Mouse (Mus musculus): ENCODE measurements around the gene Lipa.

The Lipa gene

DNA sequence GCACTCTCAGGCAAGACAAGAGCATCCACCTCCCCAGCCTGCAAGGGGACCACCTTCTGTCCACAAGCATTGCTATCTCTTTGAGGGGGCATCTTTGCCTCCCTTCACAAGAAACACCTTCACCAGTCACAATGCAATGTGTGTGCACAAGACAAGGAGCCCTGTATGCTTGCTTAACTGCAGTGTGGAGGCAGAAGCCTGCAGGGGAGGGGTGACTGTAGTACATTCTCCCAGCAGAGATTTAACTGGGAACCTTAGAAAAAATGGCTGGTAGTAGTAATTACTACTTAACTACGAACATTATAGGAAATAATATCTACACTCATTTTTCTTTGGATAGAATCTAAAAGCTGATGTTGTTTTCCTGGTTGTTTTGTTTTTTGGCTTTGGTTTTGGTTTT lies 5.3 kb downstream of the Lipa start:
- DNase-seq = no peak

DNA sequence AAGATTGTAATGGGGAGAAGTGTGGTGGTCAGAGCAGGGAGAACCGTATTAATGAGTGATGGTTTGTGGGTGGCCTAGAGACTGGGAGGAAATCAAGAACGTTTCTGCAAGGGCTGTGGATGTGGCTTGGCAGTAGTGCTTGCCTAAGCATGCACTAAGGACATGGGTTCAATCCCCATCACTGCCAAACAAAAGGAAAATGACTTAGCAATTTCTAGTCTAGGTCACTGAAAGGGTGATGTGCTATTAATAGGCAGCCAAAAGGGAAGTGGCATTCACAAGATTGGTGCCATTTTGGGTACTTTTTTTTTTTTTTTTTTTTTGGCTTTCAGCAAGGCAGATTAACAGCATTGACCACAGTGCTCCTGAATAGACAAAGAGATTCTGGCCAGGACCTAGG lies 5.9 kb downstream of the Lipa start:
- no peak for DNase-seq

DNA sequence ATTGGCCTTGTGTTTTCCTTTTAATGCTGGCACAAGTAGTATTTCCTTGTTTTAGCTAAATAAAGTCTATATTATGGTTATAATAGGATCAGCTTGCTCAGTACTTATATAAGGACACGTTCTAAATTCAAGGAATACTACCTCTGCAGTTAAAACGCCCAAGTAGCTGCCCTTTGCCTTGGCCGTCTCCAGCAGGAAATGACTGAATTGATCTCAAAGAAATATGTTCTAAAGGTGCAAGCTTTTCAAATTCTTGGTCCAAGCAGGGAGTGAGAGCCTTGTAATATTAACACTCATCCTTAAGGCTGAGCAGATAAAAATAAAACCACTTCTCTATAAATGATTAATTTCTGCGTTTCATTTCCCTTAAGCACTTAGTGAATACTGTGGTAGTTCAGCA lies 7.2 kb downstream of the Lipa start:
- no peak for DNase-seq

DNA sequence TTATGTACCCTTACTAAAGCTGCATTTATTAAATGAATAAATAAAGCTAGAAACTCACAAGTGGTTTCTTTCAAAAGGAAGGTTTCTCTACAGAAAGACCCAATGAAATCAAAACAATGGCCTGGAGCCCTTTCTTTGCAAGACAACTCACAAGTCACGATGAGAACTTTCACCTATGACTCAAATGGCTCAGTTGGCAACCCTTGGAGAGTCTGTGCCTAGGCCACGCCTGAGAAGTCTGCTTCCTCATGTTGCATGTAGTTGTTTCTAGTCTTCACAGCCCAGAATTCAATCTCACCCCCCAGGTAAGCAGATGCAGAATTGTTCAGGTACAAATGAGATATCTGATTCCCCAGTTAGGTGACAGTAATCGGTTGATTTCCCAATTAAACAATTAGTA lies 7.6 kb downstream of the Lipa start:
- no peak for DNase-seq

DNA sequence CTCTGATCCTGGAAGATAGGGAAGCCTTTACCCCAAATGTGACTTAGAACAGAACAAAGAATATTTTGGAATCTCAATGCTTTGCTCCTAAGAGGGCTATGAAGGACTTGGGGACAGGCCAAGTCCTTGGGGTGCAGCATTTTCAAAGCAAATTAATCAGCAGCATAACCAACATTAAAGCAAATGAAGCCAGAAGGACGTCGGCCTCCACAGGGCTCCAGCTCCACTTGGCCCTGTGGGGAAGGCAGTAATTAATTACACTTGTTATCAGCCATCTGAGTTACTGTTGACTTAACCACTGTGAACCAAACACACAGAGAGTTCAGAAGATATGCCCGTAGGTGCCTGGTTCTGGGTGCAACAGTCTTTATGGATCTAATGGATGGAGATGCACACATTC lies 8.5 kb downstream of the Lipa start:
- no peak for DNase-seq

DNA sequence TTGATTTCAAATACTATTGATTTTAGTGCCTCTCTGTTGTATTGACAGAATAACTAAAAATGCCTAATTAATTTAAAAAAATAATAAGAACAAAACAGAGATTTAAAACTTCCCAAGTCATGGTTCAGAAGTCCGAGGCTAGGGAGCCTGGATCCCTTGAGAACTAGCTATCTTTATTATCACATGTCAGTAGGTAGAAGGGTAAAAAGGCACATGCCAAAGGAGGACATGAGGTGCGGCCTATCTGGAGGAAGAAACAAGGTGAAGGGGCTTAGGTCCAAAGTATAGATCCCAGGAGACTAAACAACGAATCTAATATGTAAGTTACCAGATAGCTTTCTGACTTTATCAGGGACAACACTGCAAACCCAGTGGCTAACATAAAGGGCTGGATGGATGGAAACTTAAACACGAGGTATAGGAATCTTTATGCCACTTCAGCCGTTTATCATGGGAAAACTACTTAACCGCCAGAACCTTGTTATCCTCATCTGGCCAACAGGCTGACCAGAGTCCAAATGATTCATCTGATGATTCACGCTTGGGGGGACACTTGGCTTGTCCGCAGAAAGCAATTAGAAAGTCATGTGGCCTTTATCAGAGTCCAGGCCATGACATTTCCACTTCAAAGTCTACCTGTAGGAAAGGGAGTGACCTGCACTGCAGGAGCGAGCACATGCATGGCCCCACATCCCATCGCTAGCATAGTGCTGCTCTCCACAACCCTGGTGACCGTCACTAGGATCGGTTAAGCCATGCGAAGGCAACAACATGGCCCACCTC lies 9.3 kb downstream of the Lipa start:
- DNase-seq = peak; percentile 36 to 61

DNA sequence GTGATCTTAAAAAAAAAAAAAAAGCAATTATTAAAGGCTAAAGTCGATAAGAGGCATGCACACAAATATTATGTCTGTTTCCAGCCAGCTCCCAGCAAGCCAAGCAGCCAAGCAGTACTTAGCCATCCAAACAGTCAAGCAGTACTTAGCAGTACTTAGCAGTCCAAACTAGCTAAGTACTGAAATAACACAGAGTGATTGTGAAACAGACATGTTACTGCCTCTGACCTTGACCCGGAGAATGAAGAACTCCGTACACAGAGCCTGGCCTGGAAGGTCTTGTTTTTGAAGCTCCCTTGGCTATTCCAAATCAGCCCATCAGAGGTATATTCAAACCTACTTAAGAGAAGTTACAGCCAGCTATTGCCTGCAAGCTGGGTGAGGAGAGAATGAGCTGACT lies 10.1 kb downstream of the Lipa start:
- DNase-seq = no peak

DNA sequence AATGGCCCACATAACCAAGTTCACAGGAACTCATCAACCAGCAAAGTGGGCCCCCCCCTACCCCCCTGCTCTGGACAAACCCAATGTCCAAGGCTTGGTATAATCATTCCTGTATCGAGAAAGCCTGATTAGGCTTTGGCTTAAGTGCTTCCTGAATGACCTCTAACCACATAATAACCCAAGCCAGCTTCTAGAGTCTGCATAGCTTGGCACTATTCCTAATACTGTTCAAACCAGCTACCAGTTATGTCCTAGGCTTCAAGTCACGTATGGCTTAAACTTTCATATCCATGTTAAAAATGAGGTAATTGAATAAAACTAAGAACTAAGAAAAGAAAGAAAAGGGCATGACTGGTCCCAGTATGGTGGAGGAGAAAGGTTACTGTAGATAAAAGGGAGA lies 10.9 kb downstream of the Lipa start:
- no peak for DNase-seq

DNA sequence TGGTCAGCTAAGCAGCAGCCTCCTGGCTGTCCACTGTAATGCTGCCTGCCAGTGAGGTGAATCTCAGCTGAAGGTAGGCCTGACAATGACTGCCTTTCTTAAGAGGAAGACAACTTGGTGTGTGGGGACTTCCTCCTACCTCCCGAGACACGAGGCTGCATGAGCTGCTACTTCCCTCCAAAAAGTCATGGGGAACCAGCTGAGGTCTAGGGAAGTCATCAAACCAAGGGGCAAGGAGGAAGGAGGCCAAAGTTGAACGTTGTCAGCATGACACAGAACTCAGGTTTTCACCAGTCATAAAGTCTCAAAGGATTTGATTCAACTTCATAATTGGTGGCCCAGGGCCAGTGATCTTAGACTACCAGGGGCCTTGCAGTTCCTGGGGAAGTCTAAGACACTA lies 11.6 kb downstream of the Lipa start:
- DNase-seq = no peak

DNA sequence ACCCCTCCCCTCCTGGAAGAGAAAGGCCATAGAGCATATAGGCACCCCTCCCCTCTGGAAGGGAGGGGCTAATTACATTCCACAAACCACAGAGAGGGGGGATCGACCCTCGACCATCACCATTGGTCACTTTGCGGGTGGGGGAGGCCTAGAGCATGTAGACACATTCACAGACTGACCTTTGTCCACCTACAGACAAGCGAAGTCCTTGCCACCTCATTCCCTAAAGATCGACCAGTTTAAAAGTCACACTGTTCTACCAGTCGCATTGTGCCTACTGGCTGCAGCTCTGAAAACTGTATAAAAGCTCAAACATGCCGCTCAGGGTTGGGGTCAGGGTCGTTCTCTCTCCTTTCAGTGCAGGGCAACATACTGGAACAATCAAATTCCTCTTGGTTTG lies 15.7 kb downstream of the Lipa start:
- DNase-seq = no peak

DNA sequence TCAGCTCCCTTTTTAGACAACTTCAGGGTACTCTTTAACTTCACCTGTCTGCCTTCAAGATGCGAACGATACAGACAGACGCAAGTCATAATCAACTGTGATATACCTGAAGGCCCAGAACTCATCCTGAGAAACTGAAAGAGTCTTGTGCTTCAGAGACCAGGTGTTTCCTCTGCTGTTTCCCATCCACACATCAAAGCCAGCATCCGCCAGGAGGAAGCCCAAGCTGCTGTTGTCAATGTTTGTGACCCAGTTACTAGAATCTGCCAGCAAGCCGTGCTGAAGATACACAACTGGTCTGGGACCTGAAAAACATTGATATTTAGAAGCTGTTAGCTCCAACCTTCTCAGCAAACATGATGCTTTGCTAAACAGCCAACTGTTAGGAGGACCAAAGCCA lies 16.6 kb downstream of the Lipa start:
- DNase-seq = no peak

DNA sequence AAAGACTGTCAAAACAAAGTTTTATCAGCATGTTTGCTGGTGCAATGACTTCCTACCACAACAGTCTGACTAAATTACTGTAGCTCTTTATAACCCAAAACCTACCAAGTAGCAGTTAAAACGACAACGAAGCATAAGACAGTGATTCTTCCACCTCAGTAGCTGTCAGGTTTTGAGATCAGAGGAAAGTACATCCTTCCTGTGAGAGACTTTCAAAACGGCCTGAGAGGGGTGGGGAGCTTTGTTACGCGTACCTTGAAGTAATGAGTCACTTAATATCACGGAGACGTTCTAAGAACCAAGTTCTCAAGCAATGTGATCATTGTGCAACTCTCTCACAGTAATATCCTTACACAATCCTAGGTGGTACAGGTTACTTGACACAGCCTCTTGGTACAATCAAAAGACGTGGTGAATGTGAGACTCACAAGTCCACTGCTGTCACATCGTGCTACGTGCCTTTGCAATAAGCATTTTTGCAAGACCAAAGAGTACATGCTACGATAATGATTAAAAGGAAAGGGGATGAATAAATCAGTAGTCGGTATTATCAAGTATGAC lies 22.0 kb downstream of the Lipa start:
- DNase-seq = no peak

DNA sequence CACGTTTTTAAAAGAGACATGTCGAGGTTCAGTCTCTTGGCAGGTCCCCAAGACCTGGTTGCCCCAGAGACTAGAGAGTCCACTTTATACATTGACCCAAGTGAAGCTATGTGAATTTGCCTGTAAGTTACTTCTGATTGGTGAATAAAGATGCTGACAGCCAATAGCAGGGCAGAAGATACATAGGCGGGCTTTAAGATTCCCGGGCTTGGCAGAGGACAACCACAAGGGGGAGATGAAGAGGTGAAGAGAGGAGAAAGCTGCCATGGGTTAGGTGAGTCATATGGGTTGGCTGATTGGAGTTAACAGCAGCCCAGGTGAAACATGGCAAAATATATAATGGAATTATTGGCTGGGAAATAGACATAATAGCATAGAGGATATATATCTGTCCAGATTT lies 26.5 kb downstream of the Lipa start:
- peak; percentile 54 to 69 for DNase-seq

DNA sequence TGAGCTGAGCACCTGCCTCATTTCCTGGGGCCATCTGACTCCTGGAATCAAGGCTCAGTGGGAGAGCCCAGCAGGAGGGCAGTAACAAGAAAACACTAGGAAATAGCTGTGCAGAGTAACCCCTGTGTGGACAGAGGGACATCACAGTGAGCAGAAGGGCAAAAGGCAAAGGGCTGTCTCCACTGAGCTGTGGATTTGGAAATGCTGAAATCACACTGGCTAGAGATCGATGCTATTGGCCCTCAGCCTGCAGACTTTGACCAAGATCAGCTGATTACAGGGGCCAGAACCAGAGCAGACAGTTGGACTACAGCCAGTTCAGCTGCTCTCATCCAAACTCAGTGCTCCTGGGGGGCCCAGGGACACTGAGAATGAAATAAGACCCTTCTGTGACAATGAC lies 30.9 kb downstream of the Lipa start:
- DNase-seq = no peak

DNA sequence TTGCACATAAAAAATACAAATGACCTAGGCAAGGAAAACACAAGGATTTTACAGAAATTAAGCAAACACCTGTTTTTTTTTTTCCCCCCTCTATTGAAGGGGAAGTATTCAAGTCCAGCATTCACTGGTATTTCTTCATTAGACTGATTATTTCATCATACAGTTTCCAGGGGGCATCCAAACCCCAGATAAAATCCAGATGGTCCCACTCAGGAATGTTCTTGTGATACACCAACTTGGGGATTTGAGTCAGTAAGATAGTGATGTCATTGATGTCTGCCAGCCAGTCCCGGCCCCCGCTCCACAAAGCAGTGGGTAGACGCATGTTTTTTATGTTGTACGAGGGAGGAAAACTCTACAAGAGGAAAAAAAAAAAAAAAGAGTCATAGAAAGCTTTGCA lies 33.4 kb downstream of the Lipa start:
- DNase-seq = no peak

DNA sequence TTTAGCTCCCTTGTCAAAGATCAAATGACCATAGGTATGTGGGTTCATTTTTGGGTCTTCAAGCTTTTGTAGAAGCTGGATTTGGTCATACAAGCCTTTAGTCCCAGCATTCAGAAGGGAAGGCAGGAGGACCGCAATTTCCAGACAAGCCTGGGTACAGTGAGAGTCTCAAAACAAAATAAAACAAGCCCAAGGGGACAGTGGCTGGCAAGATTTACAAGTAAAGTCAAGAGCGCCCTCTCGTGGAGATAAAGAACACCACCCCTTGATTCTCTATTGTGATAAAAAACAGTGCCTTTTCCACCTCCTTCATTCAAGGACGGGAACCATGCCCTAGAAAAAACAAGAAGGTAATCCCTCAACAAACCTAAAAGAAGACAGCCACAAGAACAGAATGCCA lies 43.7 kb downstream of the Lipa start:
- peak; percentile 53 to 63 for DNase-seq

DNA sequence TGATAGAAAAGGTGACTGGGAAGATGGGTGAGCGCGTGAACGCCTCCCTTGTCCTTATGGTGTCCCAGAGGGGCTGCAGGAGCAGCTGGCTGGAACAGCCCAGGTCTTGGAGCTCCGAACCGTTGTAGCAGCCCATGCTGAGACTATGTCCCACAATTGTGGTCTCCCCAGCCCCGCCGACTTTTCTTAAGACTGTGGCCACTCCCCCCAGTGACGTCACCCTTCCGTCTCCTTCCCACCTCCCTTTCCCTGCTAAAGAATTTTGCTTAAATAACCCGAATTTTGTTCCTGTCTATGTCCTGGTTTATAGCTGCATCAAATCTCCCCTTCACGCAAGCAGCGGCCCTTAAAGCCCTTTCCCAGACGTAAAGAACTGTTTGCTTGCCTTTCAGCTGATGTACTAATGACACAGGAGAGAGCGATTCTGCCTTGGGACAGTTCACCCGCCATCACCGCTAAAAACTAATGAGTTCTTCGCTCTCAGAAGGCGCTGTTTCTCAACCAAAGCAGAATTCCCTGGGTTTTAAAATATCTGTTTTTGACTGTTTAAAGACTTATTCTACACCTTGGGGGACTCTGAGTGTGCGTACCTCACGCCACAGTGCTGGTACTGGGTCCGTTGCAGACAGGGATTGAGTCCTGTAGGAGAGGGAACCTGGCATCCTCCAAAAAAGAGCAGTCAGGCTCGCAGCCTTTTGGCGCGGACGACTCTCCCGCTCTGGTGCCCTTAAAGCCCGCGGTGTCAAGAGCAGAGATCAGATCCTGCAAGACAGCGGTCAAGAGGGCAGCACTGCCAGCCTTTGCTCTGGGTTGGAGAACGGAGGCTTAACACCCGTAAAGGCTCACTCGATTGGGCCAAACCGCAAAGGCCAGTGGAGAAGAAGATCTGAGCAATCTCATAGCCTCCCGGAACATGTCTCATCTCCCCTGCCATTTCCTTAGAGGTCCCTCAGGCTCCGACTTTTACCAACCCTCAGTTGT lies 52.0 kb downstream of the Lipa start, which contains the start of gene Ch25h:
Ch25h (minus strand) TSS at position 174 of the 981 bp plus-strand sequence.
- DNase-seq = peak; percentile 36 to 41

DNA sequence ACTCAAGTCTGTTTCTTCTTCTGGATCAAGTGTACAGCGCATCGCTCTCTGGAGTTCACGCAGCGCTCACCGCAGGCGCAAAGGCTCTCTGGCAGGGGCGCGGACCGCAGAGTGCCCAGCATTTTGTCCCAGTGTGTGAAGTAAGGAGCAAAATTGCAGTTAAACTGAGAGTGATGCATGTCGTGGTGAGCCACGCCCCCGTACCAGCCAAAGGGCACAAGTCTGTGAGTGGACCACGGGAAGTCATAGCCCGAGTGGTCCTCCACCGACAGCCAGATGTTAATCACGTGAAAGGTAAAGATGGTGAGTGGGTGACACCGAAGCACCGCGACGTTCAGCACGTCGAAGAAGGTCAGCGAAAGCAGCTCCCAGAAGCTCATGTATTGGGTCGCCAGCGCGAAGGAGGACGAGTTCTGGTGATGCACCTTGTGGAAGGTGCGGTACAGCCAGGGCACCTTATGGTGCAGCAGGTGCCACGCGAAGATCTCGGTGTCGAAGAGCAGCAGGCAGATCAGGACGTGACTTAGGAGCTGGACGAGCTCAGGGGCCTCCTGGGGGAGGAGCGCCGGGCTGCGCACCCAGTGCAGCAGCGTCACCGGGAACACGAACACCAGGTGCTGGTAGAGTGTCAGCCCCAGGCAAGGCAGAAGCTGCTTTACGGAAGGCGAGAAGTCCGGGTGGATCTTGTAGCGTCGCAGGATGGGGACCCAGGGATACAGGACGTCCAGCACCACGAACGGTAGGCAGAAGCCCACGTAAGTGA lies 52.9 kb downstream of the Lipa start:
- peak; percentile 15 to 18 for DNase-seq

DNA sequence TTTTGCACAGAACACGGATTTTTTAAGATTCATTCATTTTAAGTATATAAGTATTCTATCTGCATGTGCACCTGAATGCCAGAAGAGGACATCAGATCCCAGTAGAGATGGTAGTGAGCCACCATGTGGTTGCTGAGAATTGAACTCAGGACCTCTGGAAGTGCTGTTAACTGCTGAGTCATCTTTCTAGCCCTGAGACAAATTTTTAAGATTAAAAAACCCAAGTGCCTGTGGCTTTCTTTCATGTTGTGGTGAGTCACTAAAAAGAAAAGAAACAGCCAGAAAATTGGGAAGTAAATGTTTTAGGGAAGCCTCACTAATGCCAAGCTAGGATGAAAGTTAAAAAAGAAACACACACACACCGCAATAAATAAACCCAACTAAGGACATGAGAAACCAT lies 55.6 kb downstream of the Lipa start:
- no peak for DNase-seq

DNA sequence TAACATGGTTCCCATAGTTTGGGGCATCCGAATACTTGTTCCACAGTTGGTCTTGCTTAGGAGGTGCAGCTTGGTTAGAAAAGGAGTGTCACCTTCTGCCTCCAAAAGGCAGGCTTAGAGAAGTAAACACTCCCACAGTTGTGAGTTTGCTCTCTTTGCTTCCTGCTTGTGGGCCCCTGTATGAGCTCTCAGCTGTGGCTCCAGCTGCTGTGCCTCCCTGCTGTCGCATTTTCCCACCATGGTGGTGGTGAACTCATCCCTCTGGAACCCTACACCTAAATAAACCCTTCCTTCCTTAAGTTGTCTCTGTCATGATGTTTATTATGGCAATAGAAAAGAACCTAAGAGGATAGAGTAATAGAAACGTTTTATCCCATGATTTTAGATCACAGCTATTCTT lies 58.5 kb downstream of the Lipa start:
- no peak for DNase-seq

DNA sequence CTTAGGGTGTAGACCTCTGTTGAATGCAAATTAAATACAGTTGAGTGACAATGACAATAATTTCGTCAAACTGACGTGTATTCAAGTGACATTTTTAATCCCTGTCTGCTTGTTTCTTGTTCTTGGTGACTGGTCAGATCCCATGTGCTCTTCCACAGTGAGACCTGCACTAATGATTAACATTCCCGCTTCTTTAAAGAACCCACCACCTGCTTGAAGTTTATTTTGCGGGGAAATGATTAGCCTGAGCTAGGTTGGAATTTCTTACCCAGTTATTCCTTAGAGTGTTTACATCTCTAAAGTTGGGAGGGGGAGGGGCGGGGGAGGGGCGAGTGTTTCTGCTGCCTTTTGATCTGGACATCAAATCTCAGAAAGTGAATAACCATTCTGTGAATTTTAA lies 59.1 kb downstream of the Lipa start:
- no peak for DNase-seq

DNA sequence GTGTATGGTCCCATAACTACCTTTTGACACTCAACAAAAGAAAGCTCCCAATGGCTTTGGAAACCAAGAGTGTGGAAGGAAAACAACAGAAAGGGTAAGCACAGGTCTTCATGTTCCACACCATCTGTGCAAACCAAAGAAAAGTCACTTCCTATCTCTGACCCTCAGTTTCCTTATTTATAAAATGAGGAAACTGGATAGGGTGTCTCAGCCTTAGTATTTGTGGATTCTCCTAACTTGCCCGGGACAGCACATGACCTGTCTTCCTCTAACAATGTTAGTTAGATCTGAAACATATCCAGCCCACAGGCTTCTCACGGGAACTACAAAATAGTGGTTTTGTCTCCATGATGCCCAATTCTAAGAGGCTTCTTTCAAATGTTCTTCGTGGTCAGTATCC lies 62.8 kb downstream of the Lipa start:
- no peak for DNase-seq

DNA sequence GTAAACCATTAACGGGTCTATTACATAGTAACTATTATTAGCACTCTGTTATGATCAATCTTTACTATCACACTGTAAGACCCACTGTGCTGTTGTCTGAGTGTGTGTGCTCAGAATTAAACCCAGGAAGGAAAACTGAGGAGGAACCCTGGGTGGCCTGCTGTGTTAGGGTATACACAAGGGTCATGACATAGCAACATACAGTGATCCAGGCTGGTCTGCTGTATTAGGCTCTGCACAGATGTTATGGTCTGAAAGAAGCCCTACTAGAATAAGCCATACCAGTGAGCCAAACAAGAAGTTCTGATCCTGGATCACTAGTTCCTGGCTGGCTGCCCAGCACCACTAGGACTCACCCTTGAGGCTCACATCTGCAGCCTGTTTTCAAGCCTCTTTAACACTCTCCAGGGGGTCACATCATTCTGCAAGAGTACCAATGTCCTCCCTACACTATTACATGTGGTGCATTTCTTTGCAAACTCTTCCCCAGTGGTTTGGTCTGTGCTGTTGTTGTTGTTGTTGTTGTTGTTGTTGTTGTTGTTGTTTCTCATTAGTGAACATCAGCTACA lies 65.7 kb downstream of the Lipa start:
- DNase-seq = no peak

Data from cerebellum, postnatal 14 days (tissue).